Mouse (Mus musculus) testis, postnatal 10 days (tissue): ENCODE data around the gene Slc25a19.

Source experiments
- DNase-seq: peaks from one replicate; pipeline ENCODE4 v3.0.0; 2021; ENCODE audit warnings: low spot score

Slc25a19 gene

DNA sequence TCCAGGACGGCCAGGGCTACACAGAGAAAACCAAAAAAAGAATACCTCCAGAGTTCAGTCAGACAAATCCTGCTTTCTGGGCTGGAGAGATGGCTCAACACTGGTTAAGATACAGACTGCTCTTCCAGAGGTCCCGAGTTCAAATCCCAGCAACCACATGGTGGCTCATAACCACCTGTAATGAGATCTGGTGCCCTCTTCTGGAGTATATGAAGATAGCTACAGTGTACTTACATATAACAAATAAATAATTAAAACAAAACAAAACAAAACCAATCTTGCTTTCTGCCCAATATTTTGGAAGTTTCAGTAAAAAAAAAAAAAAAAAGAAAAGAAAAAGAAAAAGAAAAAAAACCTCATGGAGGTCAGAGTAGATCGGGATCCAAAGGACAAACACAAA, 32.9 kb downstream of the Slc25a19 start:
- no peak for DNase-seq

DNA sequence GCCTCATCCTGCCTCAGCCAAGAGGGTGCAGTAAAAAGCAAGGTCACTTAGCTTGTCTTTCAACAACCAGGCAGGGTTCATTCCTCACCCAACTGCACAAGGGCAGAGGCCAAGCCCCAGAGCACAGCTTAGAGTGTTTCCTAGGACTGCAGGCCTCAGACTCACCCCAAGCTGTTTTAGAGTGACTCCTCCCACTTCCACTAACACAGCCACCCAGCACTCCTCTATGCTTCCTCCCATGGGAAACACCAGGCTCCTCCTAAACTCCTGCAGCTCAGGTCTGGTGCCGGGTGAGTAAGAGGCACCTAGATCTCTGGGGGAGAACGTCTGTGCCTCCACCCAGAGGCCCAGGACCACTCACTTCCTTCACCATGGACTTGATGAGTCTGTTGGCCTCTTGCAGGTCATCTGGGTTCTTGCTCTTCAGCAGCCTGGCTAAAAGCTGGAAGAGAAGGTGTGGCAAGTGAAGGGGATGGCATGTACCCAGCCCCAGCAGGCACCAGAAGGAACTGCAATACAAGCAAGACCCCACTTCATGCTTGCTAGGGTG, 37.5 kb downstream of the Slc25a19 start:
- DNase-seq, result no peak

DNA sequence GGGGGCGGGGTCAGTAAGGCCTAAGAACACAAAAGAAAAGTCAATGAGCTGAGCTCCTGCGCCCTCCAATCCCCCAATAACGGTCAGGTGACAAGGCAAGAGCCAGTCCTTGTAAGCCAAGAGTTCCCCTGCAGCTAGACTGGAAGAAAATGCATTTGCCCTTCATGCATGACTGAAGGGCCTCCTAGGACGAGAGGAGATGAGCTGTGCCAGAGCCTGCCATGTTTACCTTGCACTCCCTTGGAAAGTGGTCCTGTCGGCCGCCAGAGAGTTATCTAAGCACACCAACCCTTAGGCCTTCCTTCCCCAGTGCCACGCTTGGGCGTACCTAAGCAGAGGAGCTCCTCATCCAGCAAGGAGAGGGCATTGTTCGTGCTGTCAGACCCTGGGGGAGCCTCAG, 40.1 kb downstream of the Slc25a19 start:
- DNase-seq, result no peak

DNA sequence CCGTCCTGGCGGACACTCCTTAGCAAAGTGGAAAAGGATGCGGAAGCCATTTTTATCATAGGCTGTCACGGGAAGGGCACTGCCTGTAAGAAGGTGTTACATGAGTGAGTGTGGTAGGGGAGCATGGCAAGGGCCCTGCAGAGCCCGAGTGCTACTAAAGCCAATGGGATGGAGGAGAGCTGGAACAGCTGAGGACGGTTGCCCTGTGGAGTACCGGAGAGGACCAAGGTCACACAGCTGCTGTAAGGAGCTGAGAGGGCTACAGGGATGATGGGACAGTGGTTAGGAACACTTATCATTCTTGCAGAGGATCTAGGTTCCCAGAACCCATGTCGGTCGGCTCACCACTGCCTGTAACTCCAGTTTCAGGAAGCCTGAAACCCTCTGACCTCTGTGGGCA, 41.7 kb downstream of the Slc25a19 start:
- no peak for DNase-seq

DNA sequence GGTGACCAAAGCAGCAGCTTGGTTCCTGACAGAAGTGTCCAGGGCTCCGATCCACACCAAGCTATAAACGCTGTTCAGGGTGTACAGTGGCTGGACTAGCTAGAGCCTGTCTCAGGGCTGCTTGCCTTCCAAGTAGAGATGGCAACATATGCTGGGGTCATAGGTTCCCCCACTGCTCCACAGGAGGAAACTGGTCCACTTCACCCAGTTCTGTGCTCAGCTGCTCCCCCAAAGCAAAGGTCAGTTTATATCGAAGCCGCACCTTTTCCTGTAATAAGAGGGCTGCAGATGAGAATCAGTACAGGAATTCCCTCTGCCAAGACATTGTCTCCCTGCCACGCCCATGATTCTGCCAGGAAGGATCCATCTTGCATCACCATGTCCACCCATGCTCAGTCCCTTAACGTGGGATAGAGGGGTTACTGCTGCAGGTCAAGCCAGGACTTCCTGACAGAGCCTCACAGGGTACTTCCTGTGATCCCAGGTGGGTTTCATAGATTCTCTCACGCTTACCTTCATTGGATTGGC, 42.5 kb downstream of the Slc25a19 start:
- no peak for DNase-seq

DNA sequence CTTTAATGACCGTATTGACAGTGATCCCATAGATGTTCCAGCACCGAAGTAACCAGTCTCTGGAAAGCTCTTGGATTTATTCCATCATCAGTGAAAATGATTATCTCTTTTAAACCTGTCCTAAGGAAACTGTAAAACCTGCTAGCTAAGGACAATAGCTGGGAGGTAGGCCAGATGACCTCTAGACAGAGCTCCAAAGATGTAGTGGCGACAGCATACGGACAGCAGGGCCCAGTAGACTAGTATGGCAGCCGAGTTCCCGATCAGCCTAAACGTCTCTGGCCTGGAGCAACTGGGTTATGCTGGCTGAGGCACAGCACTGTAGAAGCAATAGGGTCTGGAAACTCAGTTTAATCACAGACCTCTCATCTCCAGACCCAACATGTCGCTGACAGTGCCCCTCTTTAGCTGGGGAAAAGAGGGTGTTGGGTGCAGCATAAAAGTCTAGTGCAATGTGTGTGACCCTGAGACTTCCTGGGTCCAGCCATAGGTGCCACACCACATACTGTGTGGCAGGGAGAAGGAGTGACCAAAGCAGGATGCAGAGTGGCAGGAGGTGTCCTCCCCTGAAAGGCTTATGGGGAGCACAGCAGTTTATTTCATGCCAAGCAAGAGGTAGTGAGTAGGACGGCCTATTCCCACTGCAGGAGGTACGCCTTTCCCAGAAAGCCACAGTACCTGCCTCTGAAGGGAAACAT, 43.6 kb downstream of the Slc25a19 start:
- DNase-seq, result no peak

DNA sequence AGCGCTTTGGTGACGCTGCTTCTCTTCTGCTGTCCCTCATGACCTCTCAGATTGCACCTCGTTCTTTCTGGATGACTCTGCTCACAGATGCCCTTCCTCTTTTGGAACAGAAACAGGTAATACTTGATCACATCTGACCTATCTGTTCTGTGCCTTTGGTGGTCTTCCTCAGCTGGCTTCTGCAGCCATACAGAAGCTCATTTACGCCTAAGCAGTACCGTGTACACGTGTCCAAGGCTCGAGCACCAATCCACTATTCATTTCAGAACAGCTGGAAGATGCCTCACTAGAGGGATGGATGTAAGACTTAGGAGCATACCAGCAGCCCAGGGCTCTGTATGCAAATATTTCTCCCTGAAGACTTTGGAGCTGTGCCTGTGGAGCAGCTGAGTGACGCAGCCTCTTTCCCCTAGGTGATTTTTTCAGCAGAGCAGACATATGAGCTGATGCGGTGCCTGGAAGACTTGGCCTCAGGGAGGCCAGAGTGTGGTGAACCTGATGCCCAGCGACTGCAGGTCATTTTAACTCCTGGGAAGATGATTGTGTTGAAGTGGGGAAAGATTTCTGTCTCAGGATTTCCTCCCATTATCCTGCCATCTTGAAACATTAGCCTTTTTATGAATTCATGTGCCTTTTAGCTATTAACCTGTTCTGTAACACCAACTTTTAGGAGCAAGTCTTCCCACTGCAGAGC, 45.0 kb downstream of the Slc25a19 start:
- DNase-seq, result no peak

DNA sequence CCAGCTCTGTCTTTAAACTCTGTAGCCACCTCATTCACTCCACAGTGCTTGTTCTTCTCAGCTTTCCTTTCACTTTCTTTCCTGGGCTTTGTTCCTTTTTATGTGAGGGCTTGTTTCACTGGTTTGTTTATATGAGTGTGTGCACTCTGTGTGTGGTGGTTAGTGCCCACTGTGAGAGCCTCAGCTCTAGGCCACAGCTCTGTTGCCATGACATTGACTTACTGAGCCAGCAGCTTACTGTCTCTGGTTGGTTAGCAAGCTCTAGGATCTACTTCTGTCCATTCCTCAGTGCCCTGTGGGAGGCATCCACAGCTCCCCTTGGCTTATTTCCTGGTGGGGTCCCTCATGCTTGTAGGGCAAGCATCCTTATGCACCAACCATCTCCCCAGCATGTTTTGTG, 49.0 kb downstream of the Slc25a19 start:
- peak; percentile 30 for DNase-seq

DNA sequence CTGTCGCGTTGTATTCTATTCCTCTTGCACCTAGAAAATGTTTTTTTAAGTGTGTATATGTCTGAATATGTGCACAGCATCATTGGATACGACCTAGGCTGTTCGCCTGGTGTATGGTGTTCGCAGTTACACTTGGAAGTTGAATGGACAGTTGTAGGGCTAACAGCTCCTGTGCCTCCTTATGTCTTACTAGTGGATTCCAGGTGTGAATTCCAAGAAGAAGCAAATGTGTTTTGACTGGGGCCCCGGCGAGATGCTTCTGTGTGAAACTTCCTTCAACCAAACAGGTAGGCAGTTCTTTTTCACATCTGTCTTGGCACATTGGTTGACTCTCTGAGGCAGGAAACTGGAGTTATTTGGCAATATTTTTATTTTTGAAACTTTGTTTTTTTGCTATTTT, 63.1 kb downstream of the Slc25a19 start:
- no peak for DNase-seq
